Mouse (Mus musculus) v-Abl transformed pro-B cells (cell line): ENCODE measurements at regions not wholly inside any gene's neighbourhood (a gene's known extent, or its start where the extent isn't known, plus 50 kb on each side); places are given as distances from the start of the nearest gene placed in this dataset.

Experiments
- in situ Hi-C, 2 experiments: fragments of 400-800 bp; cut with MboI; formaldehyde crosslinking; loops; one replicate each; pipeline ENCODE4 v1.15.1; 2025; ENCODE audit not compliant: unreplicated experiment in 2 of 2

GRCm38 (mm10) chr15:97620261-97620660, 85.4 kb downstream of the Rpap3 start:
- in situ Hi-C loops: no loop called here

- in situ Hi-C loops: no loop called here
Measured at GRCm38 (mm10) chr15:97619764-97620163, 85.9 kb downstream of the Rpap3 start.

- in situ Hi-C loops: no loop called here
Measured at GRCm38 (mm10) chr15:97612325-97612724, 93.3 kb downstream of the Rpap3 start.

GRCm38 (mm10) chr15:97610767-97611166, 94.9 kb downstream of the Rpap3 start:
- in situ Hi-C loops: no loop called here

GRCm38 (mm10) chr15:97609496-97609895, 96.1 kb downstream of the Rpap3 start:
- in situ Hi-C loops: no loop called here

- in situ Hi-C loops: no loop called here
Measured at GRCm38 (mm10) chr15:97608651-97609050, 97.0 kb downstream of the Rpap3 start.

- in situ Hi-C loops: no loop called here
Measured at GRCm38 (mm10) chr15:97607617-97608206, 97.9 kb downstream of the Rpap3 start.

- in situ Hi-C loops: no loop called here
Measured at GRCm38 (mm10) chr15:97606630-97607381, 98.8 kb downstream of the Rpap3 start.

GRCm38 (mm10) chr15:97606232-97606629, 99.4 kb downstream of the Rpap3 start:
- in situ Hi-C loops: no loop called here

- in situ Hi-C loops: no loop called here
Measured at GRCm38 (mm10) chr15:97605791-97606190, 99.8 kb downstream of the Rpap3 start.

- in situ Hi-C loops: no loop called here
Measured at GRCm38 (mm10) chr15:97603492-97603891, 102.1 kb downstream of the Rpap3 start.

GRCm38 (mm10) chr15:97598270-97598669, 107.4 kb downstream of the Rpap3 start:
- in situ Hi-C loops: no loop called here

- in situ Hi-C loops: no loop called here
Measured at GRCm38 (mm10) chr15:97596514-97597081, 109.0 kb downstream of the Rpap3 start.

GRCm38 (mm10) chr15:97595284-97595796, 110.3 kb downstream of the Rpap3 start:
- in situ Hi-C loops: no loop called here

GRCm38 (mm10) chr15:97593781-97594600, 111.6 kb downstream of the Rpap3 start:
- in situ Hi-C loops: no loop called here

- in situ Hi-C loops: no loop called here
Measured at GRCm38 (mm10) chr15:97592786-97593185, 112.8 kb downstream of the Rpap3 start.

GRCm38 (mm10) chr15:97591406-97591805, 114.2 kb downstream of the Rpap3 start:
- in situ Hi-C loops: no loop called here

- in situ Hi-C loops: no loop called here
Measured at GRCm38 (mm10) chr15:97590732-97591292, 114.8 kb downstream of the Rpap3 start.

GRCm38 (mm10) chr15:97587571-97588205, 117.9 kb downstream of the Rpap3 start:
- in situ Hi-C loops: no loop called here

- in situ Hi-C loops: loop anchor here (5.0 kb wide), 3 partner anchors 254 to 344 kb away; no protein-coding TSS in a partner anchor
Measured at GRCm38 (mm10) chr15:97581724-97582154, 123.9 kb downstream of the Rpap3 start.
